Mouse (Mus musculus) limb, embryonic 11.5 days (tissue): ENCODE data around the gene Gm10974. TPM values are rescaled to one million over a fixed set of nuclear protein-coding genes. Genes with fewer than 3 reads are reported as not detected.

Source experiments
- ATAC-seq: fragments of 200-750 bp; cut with Nextera tagmentation; 2 replicates; pipeline ENCODE4 v1.8.0; 2017; ENCODE audit warnings: low read depth; ENCODE audit not compliant: insufficient number of reproducible peaks, low FRiP score, low TSS enrichment
- DNase-seq: peaks from one replicate; pipeline ENCODE4 v3.0.0-alpha.2; 2015; ENCODE audit warnings: low spot score
- H3K27ac ChIP-seq: fragments of 300-500 bp; sonication (generic); replicated peaks from 2 replicates; pipeline ENCODE4 v1.5.1; 2014; ENCODE audit warnings: low read depth, mild to moderate bottlenecking, low read length
- H3K27me3 ChIP-seq: fragments of 300-500 bp; sonication (generic); 2 replicates; pipeline ENCODE4 v1.6.1; 2014; ENCODE audit warnings: mild to moderate bottlenecking, low read length, mixed read lengths; ENCODE audit not compliant: control insufficient read depth, insufficient read depth
- H3K36me3 ChIP-seq: fragments of 300-500 bp; sonication (generic); 2 replicates; pipeline ENCODE4 v1.6.1; 2014; ENCODE audit warnings: mild to moderate bottlenecking, low read length, moderate library complexity, mixed read lengths; ENCODE audit not compliant: control insufficient read depth, insufficient read depth
- H3K4me1 ChIP-seq: fragments of 300-500 bp; sonication (generic); 2 replicates; pipeline ENCODE4 v1.6.1; 2014; ENCODE audit warnings: low read length, mixed read lengths; ENCODE audit not compliant: control insufficient read depth, insufficient read depth
- H3K4me2 ChIP-seq: fragments of 300-500 bp; sonication (generic); 2 replicates; pipeline ENCODE4 v1.6.1; 2014; ENCODE audit warnings: low read depth, mild to moderate bottlenecking, moderate library complexity; ENCODE audit not compliant: severe bottlenecking
- H3K4me3 ChIP-seq: fragments of 300-500 bp; sonication (generic); 2 replicates; pipeline ENCODE4 v1.5.1; 2014; ENCODE audit warnings: low read depth, low read length
- H3K9ac ChIP-seq: fragments of 300-500 bp; sonication (generic); 2 replicates; pipeline ENCODE4 v1.6.1; 2014; ENCODE audit warnings: mild to moderate bottlenecking, low read length
- H3K9me3 ChIP-seq: fragments of 300-500 bp; sonication (generic); 2 replicates; pipeline ENCODE4 v1.6.1; 2016; ENCODE audit warnings: low read length; ENCODE audit not compliant: control insufficient read depth
- WGBS: fragments of 180-500 bp; shearing (Covaris S2); extraction: QIAGEN DNeasy Blood & Tissue Kit; methylation state at CpG from one replicate; pipeline ENCODE4 v1.1.7; 2014; 5-methylcytosine and 5-hydroxymethylcytosine counted together
- polyA plus RNA-seq: library from polyadenylated mRNA; unstranded; fragments of >200 nt; fragmentation: Nextera tagmentation; extraction: Ambion mirVana; gene quantifications from 2 replicates; pipeline ENCODE4 v1.2.1, GENCODE M21; 2014

Gene Gm10974
- polyA plus RNA-seq, 1 experiment from 2014 or later, result not detected

DNA sequence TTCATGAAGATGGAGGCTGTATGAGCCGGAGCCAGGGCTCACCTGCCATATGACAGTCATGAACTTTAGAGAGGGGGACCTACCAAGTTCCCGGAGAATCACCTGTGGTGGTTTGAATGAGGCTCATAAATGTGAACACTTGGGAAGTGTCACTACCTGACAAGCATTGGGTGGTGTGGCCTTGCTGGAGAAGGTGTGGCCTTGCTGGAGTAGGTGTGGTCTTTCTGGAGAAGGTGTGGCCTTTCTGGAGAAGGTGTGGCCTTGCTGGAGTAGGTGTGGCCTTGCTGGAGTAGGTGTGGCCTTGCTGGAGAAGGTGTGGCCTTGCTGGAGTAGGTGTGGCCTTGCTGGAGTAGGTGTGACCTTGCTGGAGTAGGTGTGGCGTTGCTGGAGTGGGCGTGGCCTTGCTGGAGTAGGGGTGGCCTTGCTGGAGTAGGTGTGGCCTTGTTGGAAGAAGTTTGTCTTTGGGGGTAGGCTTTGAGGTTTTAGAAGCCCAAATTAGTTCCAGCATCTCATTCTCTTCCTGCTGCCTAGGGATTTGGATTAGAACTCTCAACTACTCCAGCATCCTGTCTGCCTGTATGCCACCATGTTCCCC lies 31.7 kb upstream of the Gm10974 start:
- H3K9me3 ChIP-seq, result no peaks in the 10 kb centered on the region
- H3K27ac ChIP-seq, result no peak overlapping the region
- no peak overlapping the region for H3K4me3 ChIP-seq
- ATAC-seq (no peak), DNase-seq (no peak)
- H3K9ac ChIP-seq, result no peak overlapping the region
- no peaks in the 10 kb centered on the region for H3K27me3 ChIP-seq
- H3K4me2 ChIP-seq, result no peak overlapping the region
- no peaks in the 10 kb centered on the region for H3K4me1 ChIP-seq
- WGBS, result 90% methylated on average over 4 of the region's 4 CpGs
- no peaks in the 10 kb centered on the region for H3K36me3 ChIP-seq

DNA sequence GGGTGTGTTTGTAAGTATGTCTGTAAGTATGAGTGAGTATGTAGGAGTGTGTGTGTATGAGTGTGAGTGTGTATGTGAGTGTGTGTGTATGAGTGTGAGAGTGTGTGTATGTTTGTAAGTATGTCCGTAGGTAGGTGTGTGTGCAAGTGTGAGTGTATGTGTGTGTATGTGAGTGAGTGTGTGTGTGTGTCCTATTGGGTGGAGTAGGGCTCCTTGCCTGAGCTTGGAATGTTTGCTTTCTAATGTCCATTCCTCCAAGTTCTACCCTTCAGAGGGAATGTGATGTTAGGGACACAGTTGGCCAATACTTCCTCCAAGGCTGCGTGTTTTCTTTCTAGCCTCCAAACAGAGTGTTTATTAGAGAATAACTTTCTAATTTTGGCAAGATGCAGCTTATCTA lies 28.8 kb upstream of the Gm10974 start:
- 94% methylated on average over 2 of the region's 2 CpGs for WGBS

DNA sequence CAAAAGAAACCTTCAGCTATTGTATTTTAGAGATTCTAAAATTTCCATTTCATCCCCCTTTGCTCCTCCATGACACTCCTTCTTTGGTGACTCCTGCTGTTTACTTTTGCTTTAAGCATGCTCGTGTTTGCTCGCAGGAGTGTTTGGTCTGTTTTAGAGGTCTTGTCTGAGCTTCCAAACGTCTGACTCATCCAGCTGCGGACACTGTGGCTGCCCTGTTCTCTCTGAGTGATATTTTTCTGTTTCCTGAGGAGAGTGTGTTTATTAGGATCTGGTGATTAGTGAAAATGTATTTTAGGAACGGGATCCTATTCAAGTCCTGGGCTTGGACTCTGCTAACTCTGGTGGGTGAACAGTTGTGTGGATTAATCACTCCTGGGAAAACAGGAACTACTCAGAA lies 26.1 kb upstream of the Gm10974 start:
- WGBS, result 45% methylated on average over 5 of the region's 5 CpGs
- no peak for ATAC-seq
- Histone ChIP-seq H3K4me1 (no peaks in the 10 kb centered on the region), H3K36me3 (no peaks in the 10 kb centered on the region), H3K27ac (no peak overlapping the region), H3K27me3 (no peaks in the 10 kb centered on the region), H3K4me3 (no peak overlapping the region), H3K9ac (no peak overlapping the region), H3K4me2 (no peak overlapping the region), H3K9me3 (no peaks in the 10 kb centered on the region)
- no peak for DNase-seq

More for the DNA sequence above, 28.8 kb upstream of the Gm10974 start:
- no peak for DNase-seq
- Histone ChIP-seq H3K4me2 (no peak overlapping the region), H3K9ac (no peak overlapping the region), H3K4me3 (no peak overlapping the region), H3K9me3 (no peaks in the 10 kb centered on the region), H3K4me1 (no peaks in the 10 kb centered on the region), H3K27me3 (no peaks in the 10 kb centered on the region), H3K27ac (no peak overlapping the region), H3K36me3 (no peaks in the 10 kb centered on the region)
- ATAC-seq, result no peak

DNA sequence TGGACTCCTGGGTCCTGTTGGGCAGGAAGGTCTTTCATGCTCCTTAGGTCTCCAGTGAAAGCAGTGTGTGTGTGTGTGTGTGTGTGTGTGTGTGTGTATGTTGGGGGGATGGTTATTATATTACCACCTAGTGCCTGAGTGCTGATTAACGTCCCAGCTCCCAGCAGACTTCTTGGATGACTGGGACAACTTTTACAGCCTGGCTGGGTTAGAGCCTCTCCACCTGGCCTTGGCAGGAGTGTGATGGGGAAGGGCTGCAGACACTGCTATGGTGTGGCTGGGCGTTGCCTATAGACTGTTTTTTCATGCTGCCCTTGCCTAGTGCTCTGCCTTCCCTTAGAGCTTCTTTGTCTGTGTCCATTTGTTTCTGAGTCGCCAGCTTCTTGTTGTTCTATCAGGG lies 25.7 kb upstream of the Gm10974 start:
- Histone ChIP-seq H3K36me3 (no peaks in the 10 kb centered on the region), H3K27me3 (no peaks in the 10 kb centered on the region), H3K4me1 (no peaks in the 10 kb centered on the region), H3K9me3 (no peaks in the 10 kb centered on the region), H3K4me3 (no peak overlapping the region), H3K9ac (no peak overlapping the region), H3K4me2 (no peak overlapping the region), H3K27ac (no peak overlapping the region)
- 45% methylated on average over 3 of the region's 3 CpGs for WGBS
- ATAC-seq (no peak), DNase-seq (no peak)

DNA sequence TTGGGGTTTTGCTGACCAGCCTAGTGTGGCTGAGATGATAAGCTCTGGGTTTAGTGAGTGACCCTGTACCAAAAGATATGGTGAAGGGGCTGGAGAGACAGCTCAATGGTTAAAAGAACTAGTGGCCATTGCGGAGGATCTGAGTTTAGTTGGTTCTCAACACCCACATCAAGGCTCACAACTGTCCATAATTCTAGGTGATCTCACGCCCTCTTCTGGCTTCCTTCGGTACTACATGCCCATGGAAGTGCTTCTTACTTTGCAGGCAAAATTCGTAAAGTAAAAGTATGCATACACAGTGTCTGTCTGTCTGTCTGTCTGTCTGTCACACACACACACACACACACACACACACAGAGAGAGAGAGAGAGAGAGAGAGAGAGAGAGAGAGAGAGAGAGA lies 23.4 kb upstream of the Gm10974 start:
- WGBS, result 45% methylated on average over 4 of the region's 4 CpGs
- no peaks in the 10 kb centered on the region for H3K9me3 ChIP-seq
- no peak for ATAC-seq
- no peak overlapping the region for H3K9ac ChIP-seq
- no peak overlapping the region for H3K4me2 ChIP-seq
- no peak overlapping the region for H3K4me3 ChIP-seq
- no peaks in the 10 kb centered on the region for H3K4me1 ChIP-seq
- peak; percentile 69 for DNase-seq
- no peak overlapping the region for H3K27ac ChIP-seq
- H3K27me3 ChIP-seq, result no peaks in the 10 kb centered on the region
- no peaks in the 10 kb centered on the region for H3K36me3 ChIP-seq

DNA sequence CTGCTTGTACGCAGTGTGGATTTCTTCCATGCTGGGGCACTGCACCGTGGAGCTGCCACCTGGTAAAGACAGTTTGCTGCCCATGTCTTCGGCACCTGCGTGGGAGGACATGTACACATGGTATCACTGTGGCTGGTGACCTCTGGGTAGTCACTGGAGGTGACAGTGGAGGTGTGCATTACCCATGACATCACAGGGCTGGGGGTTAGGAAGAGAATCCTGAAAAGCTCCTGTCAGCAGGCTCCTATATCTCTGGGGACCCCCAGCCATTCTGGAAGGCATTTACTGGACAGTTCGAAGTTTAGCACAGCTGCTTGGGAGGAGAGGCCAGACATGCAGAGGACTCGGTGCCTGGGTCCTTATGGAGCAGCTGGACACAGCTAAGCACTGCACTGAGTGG lies 22.9 kb upstream of the Gm10974 start:
- ATAC-seq (no peak), DNase-seq (no peak)
- WGBS, result 78% methylated on average over 6 of the region's 6 CpGs

DNA sequence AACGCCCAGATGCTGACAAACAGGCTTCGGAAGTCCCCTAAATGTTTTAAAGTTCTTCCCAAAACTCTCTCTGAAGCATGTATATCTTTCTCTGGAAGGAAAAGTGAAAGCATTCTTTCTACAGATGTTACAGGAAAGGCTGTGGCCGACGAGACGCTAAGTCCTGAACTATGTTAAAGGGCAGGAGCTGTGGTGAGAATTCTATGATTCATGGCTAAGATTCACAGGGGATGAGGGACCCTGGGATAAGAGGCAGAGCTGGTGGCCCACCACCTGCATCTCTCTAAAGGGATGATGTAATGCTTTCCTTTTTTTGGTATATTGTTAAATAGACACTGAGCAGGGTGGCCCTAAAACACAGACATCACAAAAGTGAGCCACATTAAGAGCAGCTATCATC lies 22.4 kb upstream of the Gm10974 start:
- Histone ChIP-seq H3K27ac (no peak overlapping the region), H3K4me1 (no peaks in the 10 kb centered on the region), H3K4me2 (no peak overlapping the region), H3K4me3 (no peak overlapping the region), H3K9ac (no peak overlapping the region), H3K9me3 (no peaks in the 10 kb centered on the region), H3K27me3 (no peaks in the 10 kb centered on the region), H3K36me3 (no peaks in the 10 kb centered on the region)
- no peak for DNase-seq
- WGBS, result 82% methylated on average over 5 of the region's 5 CpGs
- ATAC-seq, result no peak

More for the DNA sequence above, 22.9 kb upstream of the Gm10974 start:
- H3K9me3 ChIP-seq, result no peaks in the 10 kb centered on the region
- H3K4me1 ChIP-seq, result no peaks in the 10 kb centered on the region
- no peak overlapping the region for H3K4me2 ChIP-seq
- H3K4me3 ChIP-seq, result no peak overlapping the region
- H3K27ac ChIP-seq, result no peak overlapping the region
- H3K27me3 ChIP-seq, result no peaks in the 10 kb centered on the region
- H3K36me3 ChIP-seq, result no peaks in the 10 kb centered on the region
- H3K9ac ChIP-seq, result no peak overlapping the region

DNA sequence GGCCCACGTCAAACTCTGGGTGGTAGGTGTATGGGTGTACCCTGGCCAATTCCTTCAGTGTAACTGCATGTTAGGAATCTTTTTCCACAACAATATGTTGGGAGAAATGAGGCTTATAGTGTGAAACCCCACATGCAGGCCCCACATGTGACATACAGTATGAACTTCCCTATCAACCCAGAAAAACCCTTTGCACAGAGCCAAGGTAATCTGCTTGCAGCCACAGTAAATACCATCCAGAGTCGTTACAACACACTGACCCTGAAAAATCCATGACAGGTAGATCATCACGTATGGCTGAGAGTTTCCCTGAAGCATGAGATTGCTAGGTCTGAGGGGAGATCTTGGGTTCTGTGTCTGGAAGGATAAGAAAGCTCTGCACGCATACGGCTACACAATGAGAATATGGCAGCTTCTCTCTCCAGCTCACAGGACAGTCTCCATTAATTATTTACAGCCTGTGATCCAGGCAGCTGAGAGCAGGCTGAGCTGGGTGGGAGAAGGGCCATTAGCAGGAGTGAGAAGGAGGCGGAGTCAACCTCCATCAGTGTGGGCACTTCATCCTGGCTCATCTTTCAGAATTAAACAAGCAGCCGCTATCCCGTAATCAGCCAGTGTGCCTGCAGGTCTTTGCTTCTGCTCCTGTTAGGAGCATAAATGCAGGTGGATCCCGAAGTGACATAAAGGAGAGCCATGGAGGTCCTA lies 18.6 kb upstream of the Gm10974 start:
- H3K9ac ChIP-seq, result no peak overlapping the region
- H3K27ac ChIP-seq, result no peak overlapping the region
- H3K9me3 ChIP-seq, result no peaks in the 10 kb centered on the region
- ATAC-seq (no peak), DNase-seq (no peak)
- H3K4me3 ChIP-seq, result no peak overlapping the region
- H3K27me3 ChIP-seq, result no peaks in the 10 kb centered on the region
- no peaks in the 10 kb centered on the region for H3K4me1 ChIP-seq
- no peaks in the 10 kb centered on the region for H3K36me3 ChIP-seq
- WGBS, result 38% methylated on average over 9 of the region's 9 CpGs
- no peak overlapping the region for H3K4me2 ChIP-seq

DNA sequence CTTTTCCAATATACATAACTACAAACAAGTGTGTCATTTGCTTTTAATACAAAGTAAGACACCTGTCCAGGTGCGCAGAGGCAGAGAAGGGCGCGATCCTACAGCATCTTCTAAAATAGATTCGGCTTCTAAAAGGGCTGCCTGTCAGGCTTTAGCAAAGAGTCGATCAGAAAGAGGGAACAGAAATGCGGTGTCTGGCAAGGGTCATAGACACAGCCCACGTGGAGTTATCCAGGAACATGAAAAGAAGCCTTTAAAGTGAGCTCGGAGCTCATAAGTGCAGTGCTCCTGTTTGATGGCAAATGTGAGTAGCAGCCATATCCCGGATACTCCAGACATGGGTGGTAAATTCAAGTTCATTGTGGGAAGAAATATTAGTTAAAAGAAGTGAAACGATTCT lies 17.1 kb upstream of the Gm10974 start:
- H3K9me3 ChIP-seq, result no peaks in the 10 kb centered on the region
- H3K9ac ChIP-seq, result no peak overlapping the region
- H3K27ac ChIP-seq, result no peak overlapping the region
- H3K27me3 ChIP-seq, result no peaks in the 10 kb centered on the region
- no peak overlapping the region for H3K4me3 ChIP-seq
- H3K4me2 ChIP-seq, result no peak overlapping the region
- 85% methylated on average over 10 of the region's 10 CpGs for WGBS
- no peak for DNase-seq
- ATAC-seq, result no peak
- no peaks in the 10 kb centered on the region for H3K36me3 ChIP-seq
- no peaks in the 10 kb centered on the region for H3K4me1 ChIP-seq
